Mouse (Mus musculus) midbrain, postnatal 0 days (tissue): Measurements from ENCODE around the gene C130032M10Rik. TPM values are rescaled to one million over a fixed set of nuclear protein-coding genes. Genes with fewer than 3 reads are reported as not detected.
"Not testable (repeated sequence)": the region's sequence is repeated elsewhere in the genome, so short reads cannot be mapped to it uniquely, and the experiment has no call there.

Experiments used
- ATAC-seq: fragments of 200-750 bp; cut with Nextera tagmentation; 2 replicates; pipeline ENCODE4 v1.8.0; 2017; ENCODE audit warnings: moderate number of reproducible peaks, mild to moderate bottlenecking, moderate TSS enrichment, moderate library complexity; ENCODE audit not compliant: low FRiP score
- DNase-seq: peaks from one replicate; pipeline ENCODE4 v3.0.0-alpha.2; 2015; ENCODE audit warnings: low spot score
- H3K27ac ChIP-seq: fragments of 300-500 bp; sonication (generic); 2 replicates; pipeline ENCODE4 v1.5.1; 2014; ENCODE audit warnings: low read depth, mild to moderate bottlenecking, low read length, mixed read lengths
- H3K27me3 ChIP-seq: fragments of 300-500 bp; sonication (generic); 2 replicates; pipeline ENCODE4 v1.6.1; 2014; ENCODE audit warnings: low read length, control low read depth, mixed read lengths; ENCODE audit not compliant: insufficient read depth
- H3K36me3 ChIP-seq: fragments of 300-500 bp; sonication (generic); 2 replicates; pipeline ENCODE4 v1.6.1; 2014; ENCODE audit warnings: low read length, control low read depth, mixed read lengths; ENCODE audit not compliant: insufficient read depth
- H3K4me1 ChIP-seq: fragments of 300-500 bp; sonication (generic); 2 replicates; pipeline ENCODE4 v1.6.1; 2014; ENCODE audit warnings: mild to moderate bottlenecking, control low read depth, antibody characterized with exemption, low read length, mixed read lengths; ENCODE audit not compliant: insufficient read depth
- H3K4me2 ChIP-seq: fragments of 300-500 bp; sonication (generic); 2 replicates; pipeline ENCODE4 v1.6.1; 2014; ENCODE audit warnings: low read depth, mild to moderate bottlenecking, low read length, mixed read lengths; ENCODE audit not compliant: poor library complexity, severe bottlenecking
- H3K4me3 ChIP-seq: fragments of 300-500 bp; sonication (generic); 2 replicates; pipeline ENCODE4 v1.5.1; 2014; ENCODE audit warnings: low read depth, mild to moderate bottlenecking, low read length, moderate library complexity
- H3K9ac ChIP-seq: fragments of 300-500 bp; sonication (generic); replicated peaks from 2 replicates; pipeline ENCODE4 v1.6.1; 2014; ENCODE audit warnings: mild to moderate bottlenecking, low read length, moderate library complexity, mixed read lengths; ENCODE audit not compliant: poor library complexity, severe bottlenecking
- H3K9me3 ChIP-seq: fragments of 300-500 bp; sonication (generic); 2 replicates; pipeline ENCODE4 v1.6.1; 2016; ENCODE audit warnings: low read length, control low read depth
- CTCF ChIP-seq: IDR thresholded peaks from 2 replicates; pipeline ENCODE4 v1.5.1; 2016; ENCODE audit warnings: antibody characterized with exemption, mild to moderate bottlenecking
- WGBS: fragments of 180-500 bp; shearing (Covaris S2); extraction: QIAGEN DNeasy Blood & Tissue Kit; methylation state at CpG from one replicate; pipeline ENCODE4 v1.1.7; 2014; 5-methylcytosine and 5-hydroxymethylcytosine counted together
- polyA plus RNA-seq: library from polyadenylated mRNA; unstranded; fragments of >200 nt; fragmentation: Nextera tagmentation; extraction: Ambion mirVana; gene quantifications from 2 replicates; pipeline ENCODE4 v1.2.1, GENCODE M21; 2015
- total RNA-seq: library from RNA; depleted of rRNA; stranded (reverse); fragments of >200 nt; gene quantifications from 2 replicates; pipeline ENCODE4 v1.2.3, GENCODE M21; 2014

C130032M10Rik gene
- total and polyA plus RNA-seq, 2 experiments from 2014 or later, result not detected

- Histone ChIP-seq H3K4me3 (no peak overlapping the region), H3K27me3 (no peaks in the 10 kb centered on the region), H3K27ac (no peak overlapping the region), H3K36me3 (no peaks in the 10 kb centered on the region), H3K4me1 (no peaks in the 10 kb centered on the region), H3K9me3 (0 out of 2 replicates have a peak, but pooled peaks cover under 1% of the 10 kb centered on the region), H3K9ac (no peak overlapping the region), H3K4me2 (no peak overlapping the region)
- no peak for DNase-seq
- no peak for TF ChIP-seq CTCF
- 92% methylated on average over 9 of the region's 9 CpGs for WGBS
- ATAC-seq, result no peak
These were observed 8.1 kb upstream of the C130032M10Rik start for GRCm38 (mm10) chr9:114507421-114507820.

- TF ChIP-seq CTCF, result no peak
- Histone ChIP-seq H3K4me1 (no peaks in the 10 kb centered on the region), H3K4me3 (no peak overlapping the region), H3K27me3 (no peaks in the 10 kb centered on the region), H3K4me2 (no peak overlapping the region), H3K27ac (no peak overlapping the region), H3K9ac (no peak overlapping the region), H3K9me3 (peaks cover 12% of the 10 kb centered on the region; the same call in 1 of the 2 replicates), H3K36me3 (no peaks in the 10 kb centered on the region)
- DNase-seq (no peak), ATAC-seq (no peak)
- 97% methylated on average over 9 of the region's 9 CpGs for WGBS
These were observed 5.7 kb upstream of the C130032M10Rik start for GRCm38 (mm10) chr9:114509785-114510184.

DNA sequence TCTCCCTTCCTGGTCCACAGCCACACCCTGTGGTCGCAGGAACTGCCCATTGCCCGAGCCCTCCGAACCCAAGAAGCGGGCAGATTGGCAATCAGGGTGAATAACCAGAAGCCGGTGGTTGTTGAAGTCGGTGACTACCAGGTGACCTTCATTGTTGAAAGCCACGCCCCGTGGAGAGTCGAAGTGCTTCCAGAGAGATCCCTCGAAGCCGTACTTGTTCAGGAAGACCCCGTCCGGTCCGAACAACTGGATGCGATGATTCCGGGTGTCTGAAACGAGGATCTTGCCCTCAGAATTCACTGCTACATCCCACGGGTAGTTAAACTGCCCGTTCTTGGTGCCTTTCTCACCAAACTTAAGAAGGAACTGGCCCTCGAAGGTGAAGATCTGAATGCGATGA lies 2.7 kb upstream of the C130032M10Rik start:
- Histone ChIP-seq H3K9ac (no peak overlapping the region), H3K4me1 (no peaks in the 10 kb centered on the region), H3K36me3 (no peaks in the 10 kb centered on the region), H3K9me3 (peaks cover 12% of the 10 kb centered on the region; the same call in 1 of the 2 replicates), H3K27me3 (no peaks in the 10 kb centered on the region), H3K27ac (no peak overlapping the region), H3K4me3 (no peak overlapping the region), H3K4me2 (no peak overlapping the region)
- TF ChIP-seq CTCF, result no peak
- ATAC-seq (no peak), DNase-seq (no peak)
- 98% methylated on average over 21 of the region's 21 CpGs for WGBS

GRCm38 (mm10) chr9:114517924-114518497 lies 2.5 kb downstream of the C130032M10Rik start:
- Histone ChIP-seq H3K36me3 (no peaks in the 10 kb centered on the region), H3K9me3 (peaks cover 6% of the 10 kb centered on the region; the same call in 1 of the 2 replicates), H3K9ac (no peak overlapping the region), H3K27ac (no peak overlapping the region), H3K27me3 (no peaks in the 10 kb centered on the region), H3K4me2 (no peak overlapping the region), H3K4me3 (no peak overlapping the region), H3K4me1 (no peaks in the 10 kb centered on the region)
- 82% methylated on average over 13 of the region's 13 CpGs for WGBS
- no peak for ATAC-seq
- no peak for DNase-seq
- TF ChIP-seq CTCF, result no peak

- no peak overlapping the region for H3K9ac ChIP-seq
- DNase-seq (no peak), ATAC-seq (no peak)
- no peak overlapping the region for H3K27ac ChIP-seq
- no peaks in the 10 kb centered on the region for H3K9me3 ChIP-seq
- H3K4me3 ChIP-seq, result no peak overlapping the region
- H3K27me3 ChIP-seq, result no peaks in the 10 kb centered on the region
- no peaks in the 10 kb centered on the region for H3K4me1 ChIP-seq
- no peak overlapping the region for H3K4me2 ChIP-seq
- TF ChIP-seq CTCF, result peak; percentile 43
- no peaks in the 10 kb centered on the region for H3K36me3 ChIP-seq
- 71% methylated on average over 9 of the region's 9 CpGs for WGBS
These were observed 3.4 kb downstream of the C130032M10Rik start for GRCm38 (mm10) chr9:114518812-114519477.

GRCm38 (mm10) chr9:114520529-114520928 lies 5.0 kb downstream of the C130032M10Rik start:
- WGBS, result 74% methylated on average over 4 of the region's 4 CpGs
- not testable (repeated sequence) for H3K9ac ChIP-seq, ATAC-seq

More at GRCm38 (mm10) chr9:114520529-114520928, 5.0 kb downstream of the C130032M10Rik start:
- H3K4me1 ChIP-seq, H3K9me3 ChIP-seq, H3K27me3 ChIP-seq, H3K27ac ChIP-seq, H3K36me3 ChIP-seq, DNase-seq, H3K4me3 ChIP-seq, H3K4me2 ChIP-seq: not testable (repeated sequence)
